Mouse (Mus musculus) G1E (cell line): ENCODE measurements around the gene Aknad1. TPM values are rescaled to one million over a fixed set of nuclear protein-coding genes. Genes with fewer than 3 reads are reported as not detected.
A peak's percentile ranks its signal among the peaks of the same experiment; 100 is the strongest.

Experiments
- ATAC-seq: 2 replicates; pipeline ENCODE4 v1.8.0; 2016; ENCODE audit warnings: mild to moderate bottlenecking; ENCODE audit not compliant: insufficient number of reproducible peaks, poor library complexity, low FRiP score, severe bottlenecking; ENCODE audit errors: extremely low read depth
- DNase-seq: peaks from one replicate; pipeline ENCODE4 v3.0.0; 2012; ENCODE audit warnings: low spot score
- H3K27me3 ChIP-seq: 2 replicates; pipeline ENCODE4 v1.6.1; 2012; ENCODE audit warnings: mild to moderate bottlenecking, low read length, inconsistent platforms; ENCODE audit not compliant: insufficient read depth
- H3K36me3 ChIP-seq: replicated peaks from 2 replicates; pipeline ENCODE3; 2012; ENCODE audit warnings: mild to moderate bottlenecking, inconsistent platforms
- H3K4me1 ChIP-seq: 2 replicates; pipeline ENCODE4 v1.6.1; 2012; ENCODE audit warnings: low read depth, low read length, inconsistent platforms, mixed read lengths; ENCODE audit not compliant: insufficient read depth
- H3K4me3 ChIP-seq: 2 replicates; pipeline ENCODE4 v1.5.1; 2012; ENCODE audit warnings: low read depth, mild to moderate bottlenecking, inconsistent platforms, low read length, moderate library complexity, mixed read lengths
- H3K9me3 ChIP-seq: replicated peaks from 2 replicates; pipeline ENCODE4 v1.6.1; 2012; ENCODE audit warnings: inconsistent platforms
- CTCF ChIP-seq: IDR thresholded peaks from 2 replicates; pipeline ENCODE4 v1.5.1; 2012; ENCODE audit warnings: low read depth, low read length, inconsistent platforms, mixed read lengths
- GATA1 ChIP-seq: IDR thresholded peaks from 2 replicates; pipeline ENCODE4 v1.6.1; 2012; ENCODE audit warnings: borderline replicate concordance, low read length, inconsistent platforms, mixed read lengths
- GATA2 ChIP-seq: IDR thresholded peaks from 2 replicates; pipeline ENCODE4 v1.6.1; 2012; ENCODE audit warnings: low read depth, low read length, inconsistent platforms, borderline replicate concordance
- POLR2AphosphoS5 ChIP-seq: IDR thresholded peaks from 2 replicates; pipeline ENCODE4 v1.6.1; 2012; ENCODE audit warnings: low read depth, low read length, inconsistent platforms; ENCODE audit not compliant: insufficient replicate concordance
- TAL1 ChIP-seq: conservative IDR thresholded peaks from 2 replicates; pipeline ENCODE4 v1.6.1; 2012; ENCODE audit warnings: low read depth, low read length, inconsistent platforms, mixed read lengths
- polyA plus RNA-seq: library from polyadenylated mRNA; stranded (reverse); fragments of >175 nt; gene quantifications from 2 replicates; pipeline ENCODE4 v1.2.3, GENCODE M21; 2012
- total RNA-seq, 2 experiments: library from RNA; stranded (forward) in 1 of 2; stranded (reverse) in 1 of 2; fragments of 200-1000 nt in 1 of 2; fragments of >200 nt in 1 of 2; fragmentation: Nextera tagmentation in 1 of 2; gene quantifications; 2 replicates each; pipeline ENCODE4 v1.2.3; 2014 to 2017

The Aknad1 gene
- total and polyA plus RNA-seq, 3 experiments, result 0.11 TPM; not detected in 2

- no peak for ATAC-seq
- no peaks in the 10 kb centered on the region for H3K27me3 ChIP-seq
- 0 out of 2 replicates have a peak, but pooled peaks cover 6% of the 10 kb centered on the region for H3K9me3 ChIP-seq
- H3K36me3 ChIP-seq, result peaks cover 2% of the 10 kb centered on the region
- peaks cover 43% of the 10 kb centered on the region for H3K4me1 ChIP-seq
- DNase-seq, result no peak
- H3K4me3 ChIP-seq, result peak overlapping the region; percentile 77
- TF ChIP-seq TAL1 (no peak), POLR2AphosphoS5 (no peak), GATA2 (no peak), GATA1 (no peak), CTCF (no peak)
Observed at GRCm38 (mm10) chr3:108721076-108721991, 18.1 kb upstream of the Aknad1 start.

DNA sequence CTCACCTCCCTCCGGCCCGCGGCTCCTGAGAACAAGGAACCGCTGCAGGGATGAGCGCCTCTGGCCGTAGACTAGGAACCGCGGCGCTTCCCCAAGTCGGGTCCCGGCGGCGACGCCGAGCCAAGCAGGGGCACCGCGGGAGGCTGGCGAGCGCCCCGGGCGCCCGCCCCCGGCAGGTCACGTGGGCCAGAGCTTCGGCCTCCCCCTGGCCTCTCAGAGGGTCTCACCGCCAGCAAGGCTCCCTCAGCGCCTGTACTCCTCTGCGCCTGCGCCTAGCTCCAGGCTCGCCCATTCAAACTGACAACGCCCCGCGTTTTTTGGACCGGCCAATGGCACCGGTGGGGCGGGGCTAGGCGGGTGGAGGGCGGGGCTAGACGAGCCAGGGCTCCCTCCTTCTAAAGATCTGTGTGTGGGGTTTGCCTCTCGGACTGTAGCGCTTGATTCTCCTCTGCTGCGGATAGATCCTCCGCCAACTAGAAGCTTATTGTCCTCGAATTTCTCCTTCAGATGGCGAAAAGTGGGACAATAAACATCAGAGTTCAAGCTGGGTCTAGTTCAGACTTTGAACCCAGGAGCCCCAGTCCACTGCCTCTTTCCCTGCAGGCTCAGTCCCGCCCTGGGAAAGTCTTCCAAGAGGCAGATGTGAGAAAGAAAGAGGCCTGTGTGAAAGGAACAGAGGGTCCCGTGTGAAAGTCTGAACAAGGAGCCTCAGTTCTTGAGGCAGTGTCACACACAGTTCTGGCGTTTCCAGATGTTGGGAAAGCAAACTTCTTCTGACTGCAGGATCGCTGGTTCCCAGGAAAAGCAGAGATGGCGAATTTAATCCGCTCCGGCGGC is 17.2 kb upstream of the Aknad1 start, which contains the start of gene Gpsm2:
Gpsm2 (minus strand) TSS at position 274 of the 837 bp plus-strand sequence.
- no peaks in the 10 kb centered on the region for H3K27me3 ChIP-seq

DNA sequence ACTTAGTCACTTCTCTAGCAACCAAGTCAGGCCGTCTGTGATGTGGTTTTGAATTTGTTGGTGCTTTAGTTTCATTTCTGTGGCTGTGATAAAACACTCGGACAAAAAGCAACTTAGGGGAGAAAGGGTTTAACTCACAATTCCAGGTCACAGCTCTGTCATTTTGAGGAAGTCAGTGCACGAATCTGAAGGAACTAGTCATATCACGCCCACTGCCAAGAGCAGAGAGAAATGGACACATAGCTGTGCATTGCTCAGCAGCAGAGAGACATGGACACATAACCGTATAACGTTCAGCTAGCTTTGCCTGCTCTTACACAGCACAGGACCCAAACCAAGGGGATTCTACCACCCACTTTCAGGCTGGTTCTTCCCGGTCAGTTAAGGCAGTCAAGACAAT is 13.0 kb upstream of the Aknad1 start:
- peaks cover 24% of the 10 kb centered on the region for H3K4me1 ChIP-seq
- no peak overlapping the region for H3K4me3 ChIP-seq
- H3K27me3 ChIP-seq, result peaks cover 4% of the 10 kb centered on the region; the same call in 1 of the 2 replicates
- DNase-seq (no peak), ATAC-seq (no peak)
- no peak for TF ChIP-seq CTCF
- TF ChIP-seq POLR2AphosphoS5, result no peak
- TF ChIP-seq GATA1, result no peak
- TF ChIP-seq GATA2, result no peak
- TF ChIP-seq TAL1, result no peak
- peaks cover 6% of the 10 kb centered on the region; the same call in 1 of the 2 replicates for H3K9me3 ChIP-seq
- H3K36me3 ChIP-seq, result no peaks in the 10 kb centered on the region

More for the DNA sequence above, 17.2 kb upstream of the Aknad1 start, which contains the start of gene Gpsm2:
- 0 out of 2 replicates have a peak, but pooled peaks cover 6% of the 10 kb centered on the region for H3K9me3 ChIP-seq
- DNase-seq (peak; percentile 94), ATAC-seq (peak; percentile 94)
- peaks cover 45% of the 10 kb centered on the region for H3K4me1 ChIP-seq
- no peaks in the 10 kb centered on the region for H3K36me3 ChIP-seq
- TF ChIP-seq TAL1 (no peak), GATA1 (no peak), CTCF (no peak), GATA2 (no peak), POLR2AphosphoS5 (no peak)
- peak within 1 kb of the TSS; percentile 77 for H3K4me3 ChIP-seq

- DNase-seq (no peak), ATAC-seq (no peak)
- TF ChIP-seq CTCF (no peak), GATA2 (no peak)
- H3K4me1 ChIP-seq, result peaks cover 20% of the 10 kb centered on the region
- H3K4me3 ChIP-seq, result no peak overlapping the region
- H3K36me3 ChIP-seq, result no peaks in the 10 kb centered on the region
- H3K9me3 ChIP-seq, result peaks cover 6% of the 10 kb centered on the region; the same call in 1 of the 2 replicates
- H3K27me3 ChIP-seq, result peaks cover 4% of the 10 kb centered on the region; the same call in 1 of the 2 replicates
Observed at GRCm38 (mm10) chr3:108727344-108727743, 12.1 kb upstream of the Aknad1 start.

GRCm38 (mm10) chr3:108727776-108728175 is 11.7 kb upstream of the Aknad1 start:
- Histone ChIP-seq H3K4me3 (no peak overlapping the region), H3K4me1 (peaks cover 16% of the 10 kb centered on the region), H3K9me3 (peaks cover 6% of the 10 kb centered on the region; the same call in 1 of the 2 replicates), H3K36me3 (no peaks in the 10 kb centered on the region), H3K27me3 (peaks cover 4% of the 10 kb centered on the region; the same call in 1 of the 2 replicates)
- no peak for DNase-seq
- no peak for TF ChIP-seq TAL1
- TF ChIP-seq GATA2, result no peak
- TF ChIP-seq CTCF, result no peak
- no peak for TF ChIP-seq GATA1
- TF ChIP-seq POLR2AphosphoS5, result no peak
- ATAC-seq, result no peak
